Mouse (Mus musculus) erythroblast, embryonic 14.5 days (primary cell): Measurements from ENCODE around the gene Gm10999.

Experiments used
- GATA1 ChIP-seq: IDR thresholded peaks from 2 replicates; pipeline ENCODE4 v1.6.1; 2012; ENCODE audit warnings: low read length, inconsistent platforms, mixed read lengths
- TAL1 ChIP-seq: IDR thresholded peaks from 3 replicates; pipeline ENCODE4 v1.6.1; 2012; ENCODE audit warnings: low read length, inconsistent platforms, mixed read lengths

DNA sequence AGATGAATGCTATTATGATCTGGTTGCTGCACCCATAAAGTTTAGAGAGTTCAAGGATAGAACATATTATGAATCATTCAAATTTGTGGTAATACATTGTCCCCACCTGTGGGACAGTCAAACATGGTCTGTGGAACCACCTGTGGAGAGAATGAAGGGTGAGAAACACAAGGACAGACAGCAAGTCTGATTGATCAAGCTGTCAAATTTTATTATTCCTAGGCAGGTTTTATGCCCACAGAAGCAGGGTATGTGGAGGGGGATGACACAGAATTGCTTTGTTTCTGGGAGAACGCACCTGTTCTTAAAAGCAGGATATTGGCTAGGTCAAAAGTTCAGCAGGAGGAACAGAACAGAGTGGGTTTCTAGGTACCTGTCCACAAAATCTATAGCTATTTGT is at the start of gene Gm10999:
- TF ChIP-seq GATA1: no peak
- TF ChIP-seq TAL1: no peak
